ENCODE assay signal across 8 mouse cellular contexts in the genomic region with DNA sequence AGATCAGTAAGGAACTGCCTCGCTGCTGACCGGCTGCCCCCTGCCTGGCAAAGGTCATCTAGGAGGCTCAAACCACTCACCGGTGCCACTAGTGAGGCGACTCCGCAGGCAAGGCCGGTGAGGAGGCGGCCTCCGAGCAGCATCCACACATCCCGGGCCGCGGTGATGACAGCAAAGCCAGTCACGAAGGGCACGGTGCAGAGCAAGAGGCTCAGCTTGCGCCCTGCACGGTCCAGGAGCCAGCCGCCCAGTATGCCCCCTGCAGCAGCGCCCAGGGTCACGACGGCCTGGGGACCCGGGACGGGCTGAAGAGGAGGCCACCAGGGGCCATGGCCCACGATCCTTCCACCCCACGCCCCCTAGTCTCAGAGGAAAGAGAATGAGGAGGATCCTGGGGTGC. TPM values are rescaled to one million over a fixed set of nuclear protein-coding genes. Genes with fewer than 3 reads are reported as not detected.
DNase-seq lines count a peak whose midpoint lies in the region; ATAC-seq and TF ChIP-seq lines count a peak whose summit lies in the region.

No protein-coding gene starts in this region.

- no peak for TF ChIP-seq EP300 in MEL (IDR thresholded peaks at IDR 0.05; ENCODE audit: low read depth in 1 of 2, low read length in 2 of 2)

- no peaks in the 10 kb centered on the region for H3K9me3 ChIP-seq in MEL (replicated peaks; ENCODE audit: insufficient read depth, low read length)
- H3K9me3 ChIP-seq in embryonic facial prominence, embryonic 10.5 days, result no peaks in the 10 kb centered on the region
- no peaks in the 10 kb centered on the region for H3K9me3 ChIP-seq in hindbrain, postnatal 0 days (ENCODE audit: low read length)
- H3K9me3 ChIP-seq in megakaryocyte, embryonic 14.5 days, result no peaks in the 10 kb centered on the region

- H3K4me3 ChIP-seq in MEL (ENCODE audit: control insufficient read depth in 1 of 2, insufficient read depth in 1 of 2, low read depth in 2 of 2, low read length in 2 of 2), result peak overlapping the region; percentile 84 to 95
- H3K4me3 ChIP-seq in embryonic facial prominence, embryonic 10.5 days, result peak overlapping the region; percentile 88
- H3K4me3 ChIP-seq in hindbrain, postnatal 0 days (ENCODE audit: low read length), result peak overlapping the region; percentile 89
- peak overlapping the region; percentile 95 for H3K4me3 ChIP-seq in megakaryocyte, embryonic 14.5 days (replicated peaks)

- H3K4me1 ChIP-seq in MEL (ENCODE audit: control insufficient read depth in 1 of 2, insufficient read depth in 2 of 2, low read length in 2 of 2), result peaks cover 25 to 27% of the 10 kb centered on the region in 2 experiments
- H3K4me1 ChIP-seq in embryonic facial prominence, embryonic 10.5 days, result peaks cover 35% of the 10 kb centered on the region
- peaks cover 12% of the 10 kb centered on the region for H3K4me1 ChIP-seq in hindbrain, postnatal 0 days (ENCODE audit: insufficient read depth, low read length)
- H3K4me1 ChIP-seq in megakaryocyte, embryonic 14.5 days, result peaks cover 30% of the 10 kb centered on the region

- peak overlapping the region; percentile 81 for H3K9ac ChIP-seq in MEL (ENCODE audit: control insufficient read depth, low read depth, low read length, poor library complexity, severe bottlenecking)
- peak overlapping the region; percentile 92 for H3K9ac ChIP-seq in hindbrain, postnatal 0 days (replicated peaks; ENCODE audit: low read length)

- TF ChIP-seq CTCF in MEL (IDR thresholded peaks at IDR 0.05 in 2 of 3, conservative IDR thresholded peaks at IDR 0.05 in 1 of 3; ENCODE audit: control insufficient read depth in 1 of 3, insufficient read depth in 1 of 3, low read depth in 2 of 3, low read length in 3 of 3, poor library complexity in 1 of 3, severe bottlenecking in 1 of 3), result no peak
- TF ChIP-seq CTCF in hindbrain, postnatal 0 days (IDR thresholded peaks at IDR 0.05; ENCODE audit: low read depth), result no peak

- no peak for ATAC-seq in hindbrain, postnatal 0 days

- TF ChIP-seq POLR2A in MEL (IDR thresholded peaks at IDR 0.05; ENCODE audit: control insufficient read depth in 1 of 2, insufficient read depth in 1 of 2, low read depth in 1 of 2, low read length in 2 of 2, poor library complexity in 1 of 2), result no peak

- no peaks in the 10 kb centered on the region; a peak in 1 of 4 replicates for H3K27me3 ChIP-seq in MEL (ENCODE audit: control insufficient read depth in 1 of 2, insufficient read depth in 2 of 2, low read length in 2 of 2)
- no peaks in the 10 kb centered on the region for H3K27me3 ChIP-seq in embryonic facial prominence, embryonic 10.5 days (replicated peaks; ENCODE audit: low read depth, poor library complexity, severe bottlenecking)
- H3K27me3 ChIP-seq in hindbrain, postnatal 0 days (ENCODE audit: insufficient read depth, low read length), result no peaks in the 10 kb centered on the region
- H3K27me3 ChIP-seq in megakaryocyte, embryonic 14.5 days (replicated peaks), result peaks cover 19% of the 10 kb centered on the region

- TF ChIP-seq RAD21 in MEL (IDR thresholded peaks at IDR 0.05; ENCODE audit: low read depth, low read length), result no peak

- 2% methylated on average over 23 of the region's 23 CpGs for WGBS in embryonic facial prominence, embryonic 10.5 days
- WGBS in hindbrain, postnatal 0 days, result under 1% methylated on average over 23 of the region's 23 CpGs

- peaks cover 6% of the 10 kb centered on the region for H3K79me2 ChIP-seq in MEL (ENCODE audit: control insufficient read depth, insufficient read depth, low read length, poor library complexity)

- H3K36me3 ChIP-seq in MEL (ENCODE audit: control insufficient read depth in 1 of 2, insufficient read depth in 2 of 2, low read length in 2 of 2), result peaks cover 0 to 27% of the 10 kb centered on the region in 2 experiments; a peak in 2 of 4 replicates
- peaks cover 7% of the 10 kb centered on the region; the same call in 1 of the 2 replicates for H3K36me3 ChIP-seq in embryonic facial prominence, embryonic 10.5 days (replicated peaks)
- no peaks in the 10 kb centered on the region for H3K36me3 ChIP-seq in hindbrain, postnatal 0 days (ENCODE audit: insufficient read depth, low read length)
- H3K36me3 ChIP-seq in megakaryocyte, embryonic 14.5 days (replicated peaks; ENCODE audit: low read length), result peaks cover 6% of the 10 kb centered on the region

- peak; percentile 26 for DNase-seq in kidney, adult 18-20 months
- DNase-seq in kidney, adult 9 months, result no peak
- peak; percentile 54 for DNase-seq in MEL (ENCODE audit: low read depth, low spot score)
- peak; percentile 40 for DNase-seq in embryonic facial prominence, embryonic 10.5 days (ENCODE audit: low spot score)
- DNase-seq in hindbrain, postnatal 0 days (ENCODE audit: low spot score), result peak; percentile 20
- no peak for DNase-seq in right cerebral cortex, adult 2 months (ENCODE audit: low spot score in 2 of 2)
- no peak for DNase-seq in left cerebral cortex, adult 11 months (ENCODE audit: low spot score)

- H3K27ac ChIP-seq in MEL (ENCODE audit: control insufficient read depth, low read depth, low read length), result no peak overlapping the region
- peak overlapping the region; percentile 86 for H3K27ac ChIP-seq in embryonic facial prominence, embryonic 10.5 days (replicated peaks)
- H3K27ac ChIP-seq in hindbrain, postnatal 0 days, result peak overlapping the region; percentile 70; the same call in 1 of the 2 replicates

- H3K4me2 ChIP-seq in hindbrain, postnatal 0 days (ENCODE audit: low read depth, low read length), result peak overlapping the region; percentile 100

TF ChIP-seq in MEL, 35 proteins besides CTCF, POLR2A, EP300 and RAD21:
- TF ChIP-seq GABPA (IDR thresholded peaks at IDR 0.05; ENCODE audit: low read depth, low read length), result no peak
- no peak for TF ChIP-seq MAFK (IDR thresholded peaks at IDR 0.05; ENCODE audit: borderline replicate concordance, low read depth, low read length)
- TF ChIP-seq E2F4 (IDR thresholded peaks at IDR 0.05; ENCODE audit: borderline replicate concordance, low read depth, low read length), result no peak
- no peak for TF ChIP-seq MYB (IDR thresholded peaks at IDR 0.05; ENCODE audit: low read depth, low read length)
- no peak for TF ChIP-seq CHD1 (IDR thresholded peaks at IDR 0.05; ENCODE audit: low read depth, low read length)
- TF ChIP-seq MAZ (IDR thresholded peaks at IDR 0.05; ENCODE audit: low read depth, low read length), result no peak
- TF ChIP-seq RCOR1 (IDR thresholded peaks at IDR 0.05; ENCODE audit: low read depth, low read length), result no peak
- no peak for TF ChIP-seq TAL1 (IDR thresholded peaks at IDR 0.05; ENCODE audit: low read length)
- no peak for TF ChIP-seq JUND (IDR thresholded peaks at IDR 0.05; ENCODE audit: low read depth, low read length)
- TF ChIP-seq ETS1 (IDR thresholded peaks at IDR 0.05; ENCODE audit: low read depth, low read length), result no peak
- no peak for TF ChIP-seq TBP (IDR thresholded peaks at IDR 0.05; ENCODE audit: low read depth, low read length)

RNA-seq across cellular contexts. Expression of a gene that starts 0.6 kb away (rescaled TPM):
- 7.4 and 7.8 TPM in 2 replicates for total RNA-seq in MEL (2012; rRNA removed)
- 10 to 100 TPM in 1 of 2 experiments, not detected in 1; 16.0 TPM for polyA plus RNA-seq in MEL (2012; ENCODE audit: insufficient read depth in 1 of 2, insufficient read length in 2 of 2, low read depth in 1 of 2, low replicate concordance in 2 of 2, missing spikeins in 1 of 2)
- polyA plus RNA-seq in embryonic facial prominence, embryonic 10.5 days (2016; fragmentation: Nextera tagmentation; extraction: Ambion mirVana), result 19.7 and 21.5 TPM in 2 replicates
- total RNA-seq in hindbrain, postnatal 0 days (2014; rRNA removed), result 38.2 and 41.2 TPM in 2 replicates
- 32.6 and 33.4 TPM in 2 replicates for polyA plus RNA-seq in hindbrain, postnatal 0 days (2015; fragmentation: Nextera tagmentation; extraction: Ambion mirVana)
- 28.4 and 135 TPM in 2 replicates for polyA plus RNA-seq in megakaryocyte, embryonic 14.5 days (2012; ENCODE audit: insufficient read depth, low replicate concordance)

RNA-seq across cellular contexts. Expression of a gene that starts 19.9 kb away (rescaled TPM):
- 13.5 and 17.9 TPM in 2 replicates for total RNA-seq in MEL (2012; rRNA removed)
- polyA plus RNA-seq in MEL (2012; ENCODE audit: insufficient read depth in 1 of 2, insufficient read length in 2 of 2, low read depth in 1 of 2, low replicate concordance in 2 of 2, missing spikeins in 1 of 2), result 10 to 100 TPM in 1 of 2 experiments, not detected in 1; 14.2 TPM
- polyA plus RNA-seq in embryonic facial prominence, embryonic 10.5 days (2016; fragmentation: Nextera tagmentation; extraction: Ambion mirVana), result 7.8 and 8.9 TPM in 2 replicates
- 37.9 and 50.0 TPM in 2 replicates for total RNA-seq in hindbrain, postnatal 0 days (2014; rRNA removed)
- polyA plus RNA-seq in hindbrain, postnatal 0 days (2015; fragmentation: Nextera tagmentation; extraction: Ambion mirVana), result 19.5 and 22.1 TPM in 2 replicates
- 8.5 and 10.1 TPM in 2 replicates for polyA plus RNA-seq in megakaryocyte, embryonic 14.5 days (2012; ENCODE audit: insufficient read depth, low replicate concordance)

RNA-seq across cellular contexts. Expression of a gene that starts 19.9 kb away (rescaled TPM):
- total RNA-seq in MEL (2012; rRNA removed), result 1,806 and 1,842 TPM in 2 replicates
- 100 to 1,000 TPM in 1 of 2 experiments, not detected in 1; 116 TPM for polyA plus RNA-seq in MEL (2012; ENCODE audit: insufficient read depth in 1 of 2, insufficient read length in 2 of 2, low read depth in 1 of 2, low replicate concordance in 2 of 2, missing spikeins in 1 of 2)
- polyA plus RNA-seq in embryonic facial prominence, embryonic 10.5 days (2016; fragmentation: Nextera tagmentation; extraction: Ambion mirVana), result 196 and 200 TPM in 2 replicates
- 154 and 168 TPM in 2 replicates for total RNA-seq in hindbrain, postnatal 0 days (2014; rRNA removed)
- polyA plus RNA-seq in hindbrain, postnatal 0 days (2015; fragmentation: Nextera tagmentation; extraction: Ambion mirVana), result 92.2 and 101 TPM in 2 replicates
- 796 and 1,818 TPM in 2 replicates for polyA plus RNA-seq in megakaryocyte, embryonic 14.5 days (2012; ENCODE audit: insufficient read depth, low replicate concordance)

Comparison
In these comparisons a context has a peak if more than half of its experiments do, and no peak if none do; other contexts are left out.
1. DNase-seq: peak in kidney, adult 18-20 months (single experiment), MEL (single experiment), embryonic facial prominence, embryonic 10.5 days (single experiment) and hindbrain, postnatal 0 days (single experiment); none in kidney, adult 9 months (single experiment), right cerebral cortex, adult 2 months (0 of 2) and left cerebral cortex, adult 11 months (single experiment).
2. Peak in every context shown above with its lines, with median percentiles within 50 percentile points of each other: H3K4me3 ChIP-seq.